Comparison of ENCODE assay signal across 11 mouse cellular contexts in the genomic region with DNA sequence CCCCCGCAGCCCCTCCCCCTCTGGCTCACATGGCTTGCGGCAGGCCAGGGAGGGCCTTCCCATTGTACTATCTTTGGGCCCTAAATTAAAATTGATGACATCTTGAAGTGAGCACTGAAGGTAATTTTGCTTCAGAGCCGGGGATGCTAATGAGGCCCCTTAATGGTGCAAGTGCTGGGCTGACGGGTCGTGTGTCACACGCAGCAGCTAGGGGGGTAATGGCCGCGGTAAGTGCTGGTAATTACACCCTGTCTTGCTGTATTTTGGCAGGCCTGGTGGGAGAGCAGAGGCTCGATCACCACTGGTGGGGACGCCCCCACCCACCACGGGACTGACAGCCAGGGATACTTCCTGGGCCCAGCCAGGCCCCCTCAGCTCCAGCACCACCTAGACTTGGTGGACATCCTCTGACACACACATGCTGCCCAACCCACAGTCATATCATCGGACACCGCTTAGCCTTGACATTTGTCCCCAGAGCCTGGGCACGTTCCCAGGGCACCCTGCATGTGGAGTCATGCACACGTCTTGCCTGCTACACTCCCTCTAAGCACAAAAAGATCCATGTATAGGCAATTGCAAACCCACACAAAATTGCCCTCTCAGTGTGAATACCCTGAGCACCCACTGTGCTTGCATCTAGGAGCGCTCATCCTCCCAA. TPM values are rescaled to one million over a fixed set of nuclear protein-coding genes. Genes with fewer than 3 reads are reported as not detected.
DNase-seq lines count a peak whose midpoint lies in the region; ATAC-seq and TF ChIP-seq lines count a peak whose summit lies in the region.
"Had no signal": no experiment of that assay in that cellular context is flagged by ENCODE, and none has a peak within 500 bp of the region (broad histone marks: within the 10 kb centered on the region; RNA-seq: fewer than 3 reads in every experiment).

No protein-coding gene starts in this region.

- TF ChIP-seq CTCF in heart, adult 2 months (IDR thresholded peaks at IDR 0.05): no peak
- TF ChIP-seq CTCF in brain, embryonic 14.5 days (IDR thresholded peaks at IDR 0.05; ENCODE audit: borderline replicate concordance, extremely low read depth, insufficient read depth, insufficient read length): no peak

- no peaks in the 10 kb centered on the region; the same call in 1 of the 2 replicates for H3K9me3 ChIP-seq in heart, embryonic 13.5 days
- H3K9me3 ChIP-seq in hindbrain, embryonic 13.5 days: no peaks in the 10 kb centered on the region
- H3K9me3 ChIP-seq: embryonic facial prominence, embryonic 12.5 days; lung, embryonic 15.5 days had no signal

- H3K27ac ChIP-seq in heart, embryonic 13.5 days (replicated peaks): no peak overlapping the region
- H3K27ac ChIP-seq in heart, adult 2 months: no peak overlapping the region
- no peak overlapping the region for H3K27ac ChIP-seq in hindbrain, embryonic 13.5 days
- H3K27ac ChIP-seq: embryonic facial prominence, embryonic 12.5 days; lung, embryonic 15.5 days; stomach, postnatal 0 days had no signal

- no peak overlapping the region for H3K4me3 ChIP-seq in heart, embryonic 13.5 days
- no peak overlapping the region for H3K4me3 ChIP-seq in heart, adult 2 months
- H3K4me3 ChIP-seq in hindbrain, embryonic 13.5 days: no peak overlapping the region
- H3K4me3 ChIP-seq: embryonic facial prominence, embryonic 12.5 days; lung, embryonic 15.5 days had no signal

- TF ChIP-seq POLR2A in heart, adult 2 months (IDR thresholded peaks at IDR 0.05; ENCODE audit: insufficient read depth, low read depth, low read length): no peak
- TF ChIP-seq POLR2A in brain, embryonic 14.5 days (IDR thresholded peaks at IDR 0.05; ENCODE audit: borderline replicate concordance, extremely low read depth, insufficient read depth, insufficient read length, poor library complexity, severe bottlenecking): no peak

- DNase-seq in heart, adult 2 months: no peak
- DNase-seq in Muller cell, postnatal 12 days (ENCODE audit: inconsistent ontology term): peak; percentile 29
- DNase-seq in brain, embryonic 14.5 days (ENCODE audit: low read depth): peak; percentile 80
- DNase-seq in layer of hippocampus, adult 11-12 months (ENCODE audit: low spot score): no peak

- H3K36me3 ChIP-seq in heart, embryonic 13.5 days: peaks cover 4% of the 10 kb centered on the region; the same call in 1 of the 2 replicates
- H3K36me3 ChIP-seq in heart, adult 2 months (ENCODE audit: control insufficient read depth, insufficient read depth, low read length): no peaks in the 10 kb centered on the region
- H3K36me3 ChIP-seq in hindbrain, embryonic 13.5 days: no peaks in the 10 kb centered on the region
- H3K36me3 ChIP-seq: embryonic facial prominence, embryonic 12.5 days; lung, embryonic 15.5 days had no signal

- H3K79me2 ChIP-seq in heart, adult 2 months (replicated peaks; ENCODE audit: control insufficient read depth, insufficient read depth, low read length): no peaks in the 10 kb centered on the region

- 50% methylated on average over 16 of the region's 16 CpGs for WGBS in heart, embryonic 13.5 days
- WGBS in heart, adult 2 months: 51% methylated on average over 16 of the region's 16 CpGs
- WGBS in hindbrain, embryonic 13.5 days: 40% methylated on average over 16 of the region's 16 CpGs

- peaks cover 36% of the 10 kb centered on the region for H3K4me1 ChIP-seq in heart, embryonic 13.5 days
- peaks cover 5% of the 10 kb centered on the region for H3K4me1 ChIP-seq in heart, adult 2 months (ENCODE audit: control insufficient read depth, insufficient read depth, low read length)
- H3K4me1 ChIP-seq in hindbrain, embryonic 13.5 days (replicated peaks): peaks cover 28% of the 10 kb centered on the region

- no peaks in the 10 kb centered on the region for H3K27me3 ChIP-seq in heart, embryonic 13.5 days (replicated peaks)
- no peaks in the 10 kb centered on the region for H3K27me3 ChIP-seq in heart, adult 2 months (ENCODE audit: control insufficient read depth, insufficient read depth, low read length)
- H3K27me3 ChIP-seq in hindbrain, embryonic 13.5 days: 0 out of 2 replicates have a peak, but pooled peaks cover 14% of the 10 kb centered on the region
- H3K27me3 ChIP-seq: embryonic facial prominence, embryonic 12.5 days; lung, embryonic 15.5 days had no signal

- intact Hi-C loops in heart, adult 2 months (cut with DNase I): no loop called here

- H3K9ac ChIP-seq in heart, embryonic 13.5 days: 0 out of 2 replicates have a peak overlapping the region, but pooled peaks have one; percentile 2
- H3K9ac ChIP-seq in heart, adult 2 months (ENCODE audit: low read depth, low read length): no peak overlapping the region
- H3K9ac ChIP-seq in hindbrain, embryonic 13.5 days: no peak overlapping the region
- H3K9ac ChIP-seq: embryonic facial prominence, embryonic 12.5 days; lung, embryonic 15.5 days had no signal

- peak overlapping the region; percentile 36 for H3K4me2 ChIP-seq in heart, embryonic 13.5 days
- H3K4me2 ChIP-seq in hindbrain, embryonic 13.5 days: no peak overlapping the region
- H3K4me2 ChIP-seq: embryonic facial prominence, embryonic 12.5 days; lung, embryonic 15.5 days had no signal

- TF ChIP-seq EP300 in heart, adult 2 months (IDR thresholded peaks at IDR 0.05; ENCODE audit: insufficient read depth, low read depth, low read length): no peak

- no peak for ATAC-seq in heart, embryonic 13.5 days (ENCODE audit: extremely low read depth, insufficient number of reproducible peaks, low FRiP score, low TSS enrichment)
- 0 out of 2 replicates have a peak, but pooled peaks have one; percentile 37 for ATAC-seq in hindbrain, embryonic 13.5 days (ENCODE audit: low FRiP score)
- no peak for ATAC-seq in megakaryocyte-erythroid progenitor cell, adult 5-6 weeks (replicated peaks; ENCODE audit: low FRiP score, low TSS enrichment, poor library complexity, severe bottlenecking)

RNA-seq across cellular contexts. Expression of a gene that starts 38.2 kb away (rescaled TPM):
- 11.9 and 12.5 TPM in 2 replicates for polyA plus RNA-seq in heart, embryonic 13.5 days (2015; fragmentation: Nextera tagmentation; extraction: Ambion mirVana)
- total RNA-seq in heart, adult 2 months (2021): 1 to 10 TPM; 1.8 to 2.0 TPM
- polyA plus RNA-seq in heart, adult 2 months (2012; rRNA removed): 9.6 and 11.1 TPM in 2 replicates
- polyA plus RNA-seq in brain, embryonic 14.5 days (2012; rRNA removed): 35.8 and 37.8 TPM in 2 replicates
- 2.9 and 3.7 TPM in 2 replicates for polyA plus RNA-seq in hindbrain, embryonic 13.5 days (2015; fragmentation: Nextera tagmentation; extraction: Ambion mirVana)
- 1.3 TPM in 1 of 2 replicates, not detected in the other for total RNA-seq in megakaryocyte-erythroid progenitor cell, adult 5-6 weeks (2014; fragmentation: Nextera tagmentation)
- 1.8 TPM in 1 of 2 replicates, not detected in the other for total RNA-seq in megakaryocyte-erythroid progenitor cell, adult 5-6 weeks (2017)
- total RNA-seq: monocyte, adult 5-6 weeks had no signal

RNA-seq across cellular contexts. Expression of a gene that starts 59.5 kb away (rescaled TPM):
- polyA plus RNA-seq in heart, embryonic 13.5 days (2015; fragmentation: Nextera tagmentation; extraction: Ambion mirVana): 21.1 and 22.4 TPM in 2 replicates
- total RNA-seq in heart, adult 2 months (2021): 10 to 100 TPM; 36.8 to 42.7 TPM
- 33.5 and 35.1 TPM in 2 replicates for polyA plus RNA-seq in heart, adult 2 months (2012; rRNA removed)
- polyA plus RNA-seq in brain, embryonic 14.5 days (2012; rRNA removed): 2.0 and 3.2 TPM in 2 replicates
- 2.8 and 3.3 TPM in 2 replicates for polyA plus RNA-seq in hindbrain, embryonic 13.5 days (2015; fragmentation: Nextera tagmentation; extraction: Ambion mirVana)
- total RNA-seq in megakaryocyte-erythroid progenitor cell, adult 5-6 weeks (2014; fragmentation: Nextera tagmentation): 3.8 and 4.2 TPM in 2 replicates
- total RNA-seq in megakaryocyte-erythroid progenitor cell, adult 5-6 weeks (2017): 3.0 and 8.3 TPM in 2 replicates

Comparison
In these comparisons a context has a peak if more than half of its experiments do, and no peak if none do; other contexts are left out.
1. DNase-seq: peak in Muller cell, postnatal 12 days (single experiment) and brain, embryonic 14.5 days (single experiment); none in heart, adult 2 months (0 of 2) and layer of hippocampus, adult 11-12 months (single experiment).